Mouse (Mus musculus): Measurements from ENCODE around the gene Map3k14. TPM values are rescaled to one million over a fixed set of nuclear protein-coding genes. Genes with fewer than 3 reads are reported as not detected.

Map3k14 gene
- 3.7 and 4.5 TPM in 2 replicates for polyA plus RNA-seq (2015; fragmentation: Nextera tagmentation; extraction: Ambion mirVana)

DNA sequence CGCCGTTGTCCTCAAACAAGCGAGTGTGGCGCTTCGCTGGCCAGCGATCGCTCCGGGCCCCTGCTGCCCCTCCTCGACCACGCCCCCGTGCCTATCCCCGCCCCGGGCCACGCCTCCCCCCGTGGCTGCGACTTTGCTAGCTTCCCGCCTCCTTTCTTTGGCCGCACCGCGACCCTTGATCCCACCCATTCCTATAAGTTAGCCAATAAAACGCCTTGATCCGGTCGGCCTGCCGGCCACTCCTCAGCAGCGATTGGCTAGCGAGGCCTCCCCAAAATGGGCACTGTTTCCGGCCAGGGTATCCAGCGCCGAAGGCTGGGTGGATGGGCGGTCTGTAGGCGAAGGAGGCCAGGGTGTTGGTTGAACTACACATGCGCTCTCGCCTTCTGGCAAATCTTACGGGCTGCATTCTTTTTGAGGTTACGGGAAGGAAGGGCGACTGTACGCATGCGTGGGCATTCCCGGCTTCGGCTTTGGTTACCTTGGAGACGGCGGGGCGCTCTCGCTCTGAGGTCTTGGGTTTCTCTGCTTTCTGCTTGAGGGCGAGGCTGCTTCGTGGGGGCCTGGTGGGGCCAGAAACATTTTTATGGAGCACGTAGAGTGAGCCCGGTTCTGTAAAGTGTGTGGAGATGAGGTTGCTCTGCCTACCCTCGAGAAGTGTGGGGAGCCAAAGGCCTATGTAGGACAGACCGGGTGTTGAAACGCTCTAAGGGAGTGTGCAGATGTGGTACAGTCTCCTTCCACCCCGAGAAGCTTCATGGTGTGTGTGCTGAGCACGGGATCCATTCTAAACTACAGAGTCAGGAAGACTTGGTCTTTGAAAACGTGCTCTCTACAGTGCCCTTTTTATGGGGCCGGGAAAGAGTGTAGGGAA lies at the start of gene Map3k14:
Gene Map3k14, minus strand, starts transcription at position 127 of the 874 bp plus-strand sequence.
- peak within 1 kb of the TSS; percentile 75 for H3K4me3 ChIP-seq (ENCODE audit: low read length)
- H3K27ac ChIP-seq (ENCODE audit: low read length) = peak within 1 kb of the TSS; percentile 89
- no peaks in the 10 kb centered on the region for H3K36me3 ChIP-seq (ENCODE audit: control insufficient read depth, insufficient read depth, low read length)
- peak; percentile 99 for ATAC-seq (ENCODE audit: low read depth)
- peak within 1 kb of the TSS; percentile 86 for H3K9ac ChIP-seq (ENCODE audit: low read length)
- peaks cover 31% of the 10 kb centered on the region for H3K4me1 ChIP-seq (replicated peaks; ENCODE audit: control insufficient read depth, insufficient read depth, low read length)
- H3K4me2 ChIP-seq (ENCODE audit: low read depth, low read length) = peak within 1 kb of the TSS; percentile 91
- WGBS = under 1% methylated on average over 53 of the region's 55 CpGs
- no peaks in the 10 kb centered on the region for H3K27me3 ChIP-seq (ENCODE audit: control insufficient read depth, insufficient read depth, low read depth, low read length)
- no peaks in the 10 kb centered on the region for H3K9me3 ChIP-seq (ENCODE audit: control insufficient read depth, low read length)

DNA sequence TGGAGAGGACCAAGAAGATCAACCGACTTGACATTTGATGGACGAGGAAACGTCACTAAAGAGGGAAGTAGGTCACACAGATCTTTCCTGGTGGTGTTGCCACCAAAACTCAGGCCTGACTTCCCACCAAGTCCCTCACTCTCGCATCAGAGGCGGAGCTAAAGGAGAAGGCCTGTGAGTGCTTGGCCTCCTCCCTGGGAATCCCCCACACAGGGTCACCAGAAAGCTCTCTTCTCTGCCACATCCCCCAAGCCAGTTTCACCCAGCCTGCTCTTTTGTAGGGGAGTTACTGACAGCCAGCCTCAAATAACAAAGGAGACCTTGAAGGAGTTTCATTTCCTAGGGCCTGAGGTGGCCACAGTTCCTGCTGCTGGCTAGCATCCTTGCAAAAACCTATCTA lies 48.1 kb upstream of the Map3k14 start:
- Histone ChIP-seq H3K4me1 (replicated peaks; ENCODE audit: control insufficient read depth, insufficient read depth, low read length) (peaks cover 9% of the 10 kb centered on the region), H3K27me3 (ENCODE audit: control insufficient read depth, insufficient read depth, low read depth, low read length) (no peaks in the 10 kb centered on the region), H3K27ac (ENCODE audit: low read length) (no peak overlapping the region), H3K9me3 (ENCODE audit: control insufficient read depth, low read length) (no peaks in the 10 kb centered on the region), H3K4me2 (ENCODE audit: low read depth, low read length) (no peak overlapping the region), H3K4me3 (ENCODE audit: low read length) (no peak overlapping the region), H3K36me3 (ENCODE audit: control insufficient read depth, insufficient read depth, low read length) (no peaks in the 10 kb centered on the region), H3K9ac (ENCODE audit: low read length) (no peak overlapping the region)
- 71% methylated on average over 5 of the region's 5 CpGs for WGBS
- ATAC-seq (ENCODE audit: low read depth) = no peak

DNA sequence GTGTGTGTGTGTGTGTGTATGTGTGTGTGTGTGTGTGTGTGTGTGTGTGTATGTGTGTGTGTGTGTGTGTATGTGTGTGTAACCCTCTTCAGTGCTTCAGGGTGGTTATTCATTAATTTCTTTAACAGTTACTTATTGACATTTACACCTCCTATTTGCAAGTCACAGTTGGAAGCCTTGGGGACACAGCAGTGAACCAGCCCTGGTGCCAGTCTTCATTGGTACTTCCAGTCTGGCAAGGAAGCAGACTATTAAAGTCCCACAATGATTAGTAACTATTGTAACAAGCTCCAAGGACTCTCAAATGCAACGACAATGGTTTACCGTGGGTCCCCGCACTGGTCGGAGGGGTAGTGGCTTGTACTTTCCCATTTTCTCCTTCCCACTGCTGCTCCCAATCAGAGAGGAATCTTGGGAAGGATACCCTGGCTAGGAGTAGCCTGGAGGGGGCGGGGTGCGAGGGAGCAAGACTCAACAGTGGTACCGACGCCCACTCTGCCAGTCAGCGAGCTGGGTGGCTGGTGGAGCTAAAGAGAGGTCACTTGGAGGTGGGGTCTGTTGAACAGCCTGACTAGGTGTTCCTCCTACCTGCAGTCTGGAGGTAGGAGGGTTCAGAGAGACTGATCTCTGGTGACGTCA lies 47.6 kb upstream of the Map3k14 start:
- ATAC-seq (ENCODE audit: low read depth) = no peak
- Histone ChIP-seq H3K27me3 (ENCODE audit: control insufficient read depth, insufficient read depth, low read depth, low read length) (no peaks in the 10 kb centered on the region), H3K9me3 (ENCODE audit: control insufficient read depth, low read length) (no peaks in the 10 kb centered on the region), H3K4me2 (ENCODE audit: low read depth, low read length) (no peak overlapping the region), H3K9ac (ENCODE audit: low read length) (no peak overlapping the region), H3K27ac (ENCODE audit: low read length) (no peak overlapping the region), H3K36me3 (ENCODE audit: control insufficient read depth, insufficient read depth, low read length) (no peaks in the 10 kb centered on the region), H3K4me3 (ENCODE audit: low read length) (no peak overlapping the region), H3K4me1 (replicated peaks; ENCODE audit: control insufficient read depth, insufficient read depth, low read length) (peaks cover 8% of the 10 kb centered on the region)
- 55% methylated on average over 10 of the region's 10 CpGs for WGBS

DNA sequence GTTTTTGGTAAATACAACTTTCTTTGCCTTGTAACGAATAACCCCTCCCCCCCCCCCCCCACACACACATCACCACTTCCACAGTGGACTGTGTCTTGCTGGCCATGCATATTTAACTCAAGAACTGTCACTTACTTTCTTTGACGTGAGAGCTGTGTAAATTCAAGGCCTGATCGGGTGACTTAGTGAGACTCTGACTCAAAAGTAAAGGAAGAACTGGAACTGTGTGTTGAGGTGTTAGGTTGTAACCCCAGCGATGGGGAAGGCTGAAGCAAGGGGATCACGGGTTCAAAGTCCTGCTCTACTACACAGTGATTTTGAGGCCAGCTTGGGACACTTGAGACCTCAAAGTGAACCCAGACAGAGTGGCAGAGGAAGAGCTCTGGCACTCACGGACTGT lies 46.3 kb upstream of the Map3k14 start:
- Histone ChIP-seq H3K4me3 (ENCODE audit: low read length) (no peak overlapping the region), H3K9ac (ENCODE audit: low read length) (no peak overlapping the region), H3K27me3 (ENCODE audit: control insufficient read depth, insufficient read depth, low read depth, low read length) (no peaks in the 10 kb centered on the region), H3K4me2 (ENCODE audit: low read depth, low read length) (no peak overlapping the region), H3K9me3 (ENCODE audit: control insufficient read depth, low read length) (no peaks in the 10 kb centered on the region), H3K36me3 (ENCODE audit: control insufficient read depth, insufficient read depth, low read length) (no peaks in the 10 kb centered on the region), H3K27ac (ENCODE audit: low read length) (no peak overlapping the region), H3K4me1 (replicated peaks; ENCODE audit: control insufficient read depth, insufficient read depth, low read length) (peaks cover 8% of the 10 kb centered on the region)
- 73% methylated on average over 6 of the region's 6 CpGs for WGBS
- ATAC-seq (ENCODE audit: low read depth) = no peak

DNA sequence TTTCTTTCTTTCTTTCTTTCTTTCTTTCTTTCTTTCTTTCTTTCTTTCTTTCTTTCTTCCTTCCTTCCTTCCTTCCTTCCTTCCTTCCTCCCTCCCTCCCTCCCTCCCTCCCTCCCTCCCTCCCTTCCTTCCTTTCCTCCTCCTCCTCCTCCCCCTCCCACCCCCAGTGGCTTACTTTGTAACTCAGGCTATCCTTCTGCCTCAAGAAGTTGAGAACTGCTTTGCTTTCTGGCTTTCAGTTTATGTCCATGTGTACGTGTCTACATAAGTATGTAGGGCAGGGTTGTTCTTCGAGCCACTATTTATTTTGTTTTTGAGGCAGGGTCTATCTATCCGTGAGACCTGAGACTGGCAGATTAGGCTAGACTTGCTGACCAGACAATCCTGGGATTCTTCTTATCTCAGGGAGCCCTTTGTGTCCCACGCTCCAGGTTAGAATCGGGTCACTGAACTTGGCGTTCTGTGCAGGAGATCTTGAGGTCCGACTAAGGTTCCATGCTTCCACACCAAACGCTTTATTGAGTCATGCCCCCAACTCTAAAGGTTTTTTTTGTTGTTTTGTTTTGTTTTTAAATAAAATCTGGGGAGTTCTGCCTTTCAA lies 45.5 kb upstream of the Map3k14 start:
- Histone ChIP-seq H3K9ac (ENCODE audit: low read length) (no peak overlapping the region), H3K27ac (ENCODE audit: low read length) (no peak overlapping the region), H3K4me3 (ENCODE audit: low read length) (no peak overlapping the region), H3K27me3 (ENCODE audit: control insufficient read depth, insufficient read depth, low read depth, low read length) (no peaks in the 10 kb centered on the region), H3K4me1 (replicated peaks; ENCODE audit: control insufficient read depth, insufficient read depth, low read length) (peaks cover 8% of the 10 kb centered on the region), H3K36me3 (ENCODE audit: control insufficient read depth, insufficient read depth, low read length) (no peaks in the 10 kb centered on the region), H3K9me3 (ENCODE audit: control insufficient read depth, low read length) (no peaks in the 10 kb centered on the region), H3K4me2 (ENCODE audit: low read depth, low read length) (no peak overlapping the region; the same call in 1 of the 2 replicates)
- no peak for ATAC-seq (ENCODE audit: low read depth)
- 46% methylated on average over 8 of the region's 8 CpGs for WGBS

- Histone ChIP-seq H3K4me2 (ENCODE audit: low read depth, low read length) (peak overlapping the region; percentile 84), H3K4me1 (replicated peaks; ENCODE audit: control insufficient read depth, insufficient read depth, low read length) (peaks cover 8% of the 10 kb centered on the region), H3K4me3 (ENCODE audit: low read length) (peak overlapping the region; percentile 47), H3K36me3 (ENCODE audit: control insufficient read depth, insufficient read depth, low read length) (no peaks in the 10 kb centered on the region), H3K9me3 (ENCODE audit: control insufficient read depth, low read length) (no peaks in the 10 kb centered on the region), H3K27me3 (ENCODE audit: control insufficient read depth, insufficient read depth, low read depth, low read length) (no peaks in the 10 kb centered on the region), H3K27ac (ENCODE audit: low read length) (peak overlapping the region; percentile 69), H3K9ac (ENCODE audit: low read length) (peak overlapping the region; percentile 69)
- peak; percentile 87 for ATAC-seq (ENCODE audit: low read depth)
- 2% methylated on average over 30 of the region's 30 CpGs for WGBS
These were observed 44.8 kb upstream of the Map3k14 start for GRCm38 (mm10) chr11:103311960-103312611.

- 70% methylated on average over 10 of the region's 10 CpGs for WGBS
- no peak overlapping the region for H3K4me2 ChIP-seq (ENCODE audit: low read depth, low read length)
- no peak overlapping the region for H3K9ac ChIP-seq (ENCODE audit: low read length)
- H3K27ac ChIP-seq (ENCODE audit: low read length) = no peak overlapping the region
- no peak overlapping the region for H3K4me3 ChIP-seq (ENCODE audit: low read length)
- peaks cover 8% of the 10 kb centered on the region for H3K4me1 ChIP-seq (replicated peaks; ENCODE audit: control insufficient read depth, insufficient read depth, low read length)
- ATAC-seq (ENCODE audit: low read depth) = no peak
- no peaks in the 10 kb centered on the region for H3K27me3 ChIP-seq (ENCODE audit: control insufficient read depth, insufficient read depth, low read depth, low read length)
- no peaks in the 10 kb centered on the region for H3K36me3 ChIP-seq (ENCODE audit: control insufficient read depth, insufficient read depth, low read length)
- H3K9me3 ChIP-seq (ENCODE audit: control insufficient read depth, low read length) = no peaks in the 10 kb centered on the region
These were observed 42.8 kb upstream of the Map3k14 start for GRCm38 (mm10) chr11:103309956-103310574.

GRCm38 (mm10) chr11:103307910-103308309 lies 40.6 kb upstream of the Map3k14 start:
- Histone ChIP-seq H3K4me2 (ENCODE audit: low read depth, low read length) (no peak overlapping the region), H3K4me1 (replicated peaks; ENCODE audit: control insufficient read depth, insufficient read depth, low read length) (peaks cover 8% of the 10 kb centered on the region), H3K27me3 (ENCODE audit: control insufficient read depth, insufficient read depth, low read depth, low read length) (no peaks in the 10 kb centered on the region), H3K9me3 (ENCODE audit: control insufficient read depth, low read length) (no peaks in the 10 kb centered on the region), H3K4me3 (ENCODE audit: low read length) (no peak overlapping the region), H3K27ac (ENCODE audit: low read length) (no peak overlapping the region), H3K9ac (ENCODE audit: low read length) (0 out of 2 replicates have a peak overlapping the region, but pooled peaks have one; percentile 26), H3K36me3 (ENCODE audit: control insufficient read depth, insufficient read depth, low read length) (no peaks in the 10 kb centered on the region)
- 28% methylated on average over 8 of the region's 8 CpGs for WGBS
- ATAC-seq (ENCODE audit: low read depth) = peak; percentile 18; the same call in 1 of the 2 replicates

Data from lung, embryonic 16.5 days (tissue).